Mouse (Mus musculus): ENCODE results near the gene Nkain4. TPM values are rescaled to one million over a fixed set of nuclear protein-coding genes. Genes with fewer than 3 reads are reported as not detected.

Nkain4 gene
- polyA plus RNA-seq, 1 experiment from 2014 or later = 21.7 TPM

GRCm38 (mm10) chr2:180985635-180986034, 31.1 kb upstream of the Nkain4 start:
- peaks cover 10% of the 10 kb centered on the region; the same call in 1 of the 2 replicates for H3K4me1 ChIP-seq
- H3K4me2 ChIP-seq (replicated peaks) = no peak overlapping the region
- H3K27ac ChIP-seq = no peak overlapping the region
- H3K9ac ChIP-seq = no peak overlapping the region
- no peaks in the 10 kb centered on the region for H3K27me3 ChIP-seq
- no peak for ATAC-seq (ENCODE audit: insufficient number of reproducible peaks, insufficient read depth, low FRiP score, low TSS enrichment)
- peaks cover 34% of the 10 kb centered on the region for H3K36me3 ChIP-seq
- H3K4me3 ChIP-seq = no peak overlapping the region
- H3K9me3 ChIP-seq = no peaks in the 10 kb centered on the region
- 86% methylated on average over 2 of the region's 2 CpGs for WGBS

DNA sequence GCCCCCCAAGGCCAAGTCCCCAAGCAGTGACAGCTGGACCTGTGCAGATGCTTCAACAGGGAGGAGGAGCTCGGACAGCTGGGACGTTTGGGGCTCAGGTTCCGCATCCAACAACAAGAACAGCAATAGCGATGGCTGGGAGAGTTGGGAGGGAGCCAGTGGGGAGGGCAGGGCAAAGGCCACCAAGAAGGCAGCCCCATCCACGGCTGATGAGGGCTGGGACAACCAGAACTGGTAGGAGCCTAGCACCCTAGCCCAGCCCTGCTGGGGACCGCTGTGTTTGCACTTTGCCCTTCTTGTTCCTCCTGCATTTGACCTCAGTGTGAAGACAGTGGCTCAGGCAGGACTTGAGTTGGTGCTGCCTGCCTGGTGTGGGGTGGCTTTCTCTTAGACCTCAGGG, 26.6 kb upstream of the Nkain4 start:
- 82% methylated on average over 6 of the region's 6 CpGs for WGBS
- no peak for ATAC-seq (ENCODE audit: insufficient number of reproducible peaks, insufficient read depth, low FRiP score, low TSS enrichment)
- peaks cover 78% of the 10 kb centered on the region for H3K36me3 ChIP-seq
- no peaks in the 10 kb centered on the region for H3K4me1 ChIP-seq
- no peaks in the 10 kb centered on the region for H3K9me3 ChIP-seq
- no peak overlapping the region for H3K4me3 ChIP-seq
- H3K27ac ChIP-seq = no peak overlapping the region
- no peak overlapping the region for H3K9ac ChIP-seq
- H3K27me3 ChIP-seq = no peaks in the 10 kb centered on the region
- H3K4me2 ChIP-seq (replicated peaks) = no peak overlapping the region

DNA sequence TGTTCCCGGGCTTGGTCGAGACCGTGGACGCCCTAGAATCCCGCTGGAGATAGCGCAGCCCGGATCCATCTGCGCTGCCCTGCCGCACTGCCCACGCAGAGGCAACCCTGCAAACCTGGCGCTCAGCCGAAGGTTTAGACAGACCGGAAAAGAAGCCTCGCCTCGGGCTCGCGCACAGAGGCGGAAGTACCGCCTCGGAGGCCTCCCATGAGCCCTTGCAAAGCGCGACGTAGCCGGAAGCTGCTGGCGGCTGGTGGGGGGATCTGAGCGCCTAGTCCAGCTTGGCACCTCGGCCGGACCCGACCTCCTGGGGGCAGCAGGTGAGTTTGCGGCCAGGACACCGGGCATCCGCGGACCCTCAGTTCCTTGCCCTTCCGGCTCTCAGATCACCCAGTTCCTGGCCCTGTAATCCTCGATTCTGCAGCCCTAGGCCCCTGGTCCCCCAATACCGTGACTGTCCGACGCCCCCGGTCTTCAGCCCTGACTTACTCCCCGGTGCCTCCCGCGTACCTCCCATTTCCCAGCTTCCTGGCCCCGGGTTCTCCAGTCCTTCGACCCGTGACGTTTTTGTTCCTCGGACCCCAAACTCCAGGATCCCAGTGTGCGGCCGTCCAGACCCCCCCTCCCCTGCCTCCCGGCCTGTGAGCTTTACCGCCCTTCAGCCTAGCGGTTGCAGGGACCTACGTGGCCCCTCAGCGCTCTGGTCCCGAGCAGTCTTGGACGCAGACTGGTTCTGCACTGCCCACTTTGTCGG, 12.7 kb upstream of the Nkain4 start, which contains the start of gene Arfgap1:
Gene Arfgap1 (plus strand): TSS at position 216 of the 754 bp plus-strand sequence.
- peak within 1 kb of the TSS; percentile 87 for H3K9ac ChIP-seq
- no peaks in the 10 kb centered on the region for H3K27me3 ChIP-seq
- peak; percentile 85 for ATAC-seq (ENCODE audit: insufficient number of reproducible peaks, insufficient read depth, low FRiP score, low TSS enrichment)
- H3K9me3 ChIP-seq = no peaks in the 10 kb centered on the region
- under 1% methylated on average over 57 of the region's 57 CpGs for WGBS
- H3K27ac ChIP-seq = peak within 1 kb of the TSS; percentile 77
- peaks cover 12% of the 10 kb centered on the region; the same call in 1 of the 2 replicates for H3K4me1 ChIP-seq
- H3K4me2 ChIP-seq (replicated peaks) = peak within 1 kb of the TSS; percentile 83
- H3K36me3 ChIP-seq = peaks cover 26% of the 10 kb centered on the region
- H3K4me3 ChIP-seq = peak within 1 kb of the TSS; percentile 76

DNA sequence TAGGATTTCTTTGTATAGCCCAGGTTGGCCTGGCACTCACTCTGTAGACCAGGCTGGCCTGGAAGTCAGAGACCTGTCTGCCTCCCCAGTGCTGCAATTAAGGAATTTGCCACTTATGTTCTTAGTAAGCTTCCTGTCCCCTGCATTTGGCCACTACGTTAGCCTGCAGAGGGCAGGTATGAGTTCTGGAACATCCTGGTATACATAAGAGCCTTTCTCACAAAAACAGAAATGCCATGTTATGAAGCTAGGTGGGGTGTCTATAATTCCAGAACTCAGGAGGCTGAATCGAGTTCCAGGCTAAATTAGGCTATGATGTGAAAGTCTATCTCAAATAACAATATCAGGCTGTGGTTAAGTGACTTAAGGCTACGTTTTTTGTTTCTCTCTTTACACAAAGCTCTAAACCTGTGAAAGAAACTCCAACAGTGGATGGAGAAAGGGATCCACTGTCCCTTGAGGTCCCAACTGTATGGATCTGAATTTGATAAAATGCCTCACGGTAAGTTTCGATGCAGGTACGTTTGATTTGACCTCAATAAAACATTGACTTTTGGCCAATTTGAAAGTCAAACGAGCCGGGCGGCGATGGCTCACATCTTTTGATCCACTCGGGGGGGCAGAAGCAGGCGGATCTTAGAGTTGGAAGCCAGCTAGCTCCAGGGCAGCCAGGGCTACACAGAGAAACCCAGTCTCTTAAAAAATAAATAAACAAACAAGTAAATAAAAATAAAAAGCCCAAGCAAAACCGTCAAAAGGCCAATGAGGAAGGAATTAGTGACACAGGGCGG, 11.8 kb upstream of the Nkain4 start:
- Histone ChIP-seq H3K27ac (peak overlapping the region; percentile 77; the same call in 1 of the 2 replicates), H3K4me3 (peak overlapping the region; percentile 76), H3K36me3 (peaks cover 17% of the 10 kb centered on the region), H3K9me3 (no peaks in the 10 kb centered on the region), H3K4me2 (replicated peaks) (peak overlapping the region; percentile 83), H3K4me1 (peaks cover 12% of the 10 kb centered on the region; the same call in 1 of the 2 replicates), H3K9ac (peak overlapping the region; percentile 87), H3K27me3 (no peaks in the 10 kb centered on the region)
- no peak; the same call in 1 of the 2 replicates for ATAC-seq (ENCODE audit: insufficient number of reproducible peaks, insufficient read depth, low FRiP score, low TSS enrichment)
- WGBS = 14% methylated on average over 14 of the region's 14 CpGs

GRCm38 (mm10) chr2:180963956-180964355, 9.5 kb upstream of the Nkain4 start:
- Histone ChIP-seq H3K27ac (no peak overlapping the region), H3K4me2 (replicated peaks) (no peak overlapping the region), H3K9ac (no peak overlapping the region), H3K4me3 (no peak overlapping the region), H3K36me3 (0 out of 2 replicates have a peak, but pooled peaks cover 3% of the 10 kb centered on the region), H3K27me3 (no peaks in the 10 kb centered on the region), H3K4me1 (peaks cover 10% of the 10 kb centered on the region; the same call in 1 of the 2 replicates), H3K9me3 (no peaks in the 10 kb centered on the region)
- WGBS = 3% methylated on average over 5 of the region's 5 CpGs
- ATAC-seq (ENCODE audit: insufficient number of reproducible peaks, insufficient read depth, low FRiP score, low TSS enrichment) = no peak

- no peak for ATAC-seq (ENCODE audit: insufficient number of reproducible peaks, insufficient read depth, low FRiP score, low TSS enrichment)
- no peak overlapping the region for H3K4me3 ChIP-seq
- 64% methylated on average over 2 of the region's 2 CpGs for WGBS
- no peak overlapping the region for H3K27ac ChIP-seq
- H3K36me3 ChIP-seq = no peaks in the 10 kb centered on the region
- no peaks in the 10 kb centered on the region; the same call in 1 of the 2 replicates for H3K4me1 ChIP-seq
- H3K9ac ChIP-seq = no peak overlapping the region
- H3K4me2 ChIP-seq (replicated peaks) = no peak overlapping the region
- H3K27me3 ChIP-seq = no peaks in the 10 kb centered on the region
- H3K9me3 ChIP-seq = no peaks in the 10 kb centered on the region
Measured at GRCm38 (mm10) chr2:180962616-180963308, 8.3 kb upstream of the Nkain4 start.

GRCm38 (mm10) chr2:180960187-180960586, 5.7 kb upstream of the Nkain4 start:
- Histone ChIP-seq H3K4me1 (no peaks in the 10 kb centered on the region), H3K9me3 (no peaks in the 10 kb centered on the region), H3K27me3 (peaks cover 5% of the 10 kb centered on the region), H3K9ac (no peak overlapping the region), H3K27ac (no peak overlapping the region), H3K36me3 (no peaks in the 10 kb centered on the region), H3K4me3 (no peak overlapping the region), H3K4me2 (replicated peaks) (no peak overlapping the region)
- 78% methylated on average over 3 of the region's 3 CpGs for WGBS
- no peak for ATAC-seq (ENCODE audit: insufficient number of reproducible peaks, insufficient read depth, low FRiP score, low TSS enrichment)

- 73% methylated on average over 7 of the region's 7 CpGs for WGBS
- Histone ChIP-seq H3K27me3 (peaks cover 5% of the 10 kb centered on the region), H3K4me1 (0 out of 2 replicates have a peak, but pooled peaks cover 3% of the 10 kb centered on the region), H3K9ac (no peak overlapping the region), H3K9me3 (no peaks in the 10 kb centered on the region), H3K4me3 (no peak overlapping the region), H3K36me3 (no peaks in the 10 kb centered on the region), H3K4me2 (replicated peaks) (no peak overlapping the region), H3K27ac (no peak overlapping the region)
- ATAC-seq (ENCODE audit: insufficient number of reproducible peaks, insufficient read depth, low FRiP score, low TSS enrichment) = no peak
Measured at GRCm38 (mm10) chr2:180959605-180960004, 5.1 kb upstream of the Nkain4 start.

GRCm38 (mm10) chr2:180953638-180954037, 861 bp downstream of the Nkain4 start:
- H3K4me3 ChIP-seq = peak overlapping the region; percentile 58
- peak overlapping the region; percentile 87; the same call in 1 of the 2 replicates for H3K27ac ChIP-seq
- peaks cover 18% of the 10 kb centered on the region for H3K4me1 ChIP-seq
- peaks cover 20% of the 10 kb centered on the region for H3K27me3 ChIP-seq
- no peaks in the 10 kb centered on the region for H3K36me3 ChIP-seq
- H3K9ac ChIP-seq = peak overlapping the region; percentile 69; the same call in 1 of the 2 replicates
- no peak for ATAC-seq (ENCODE audit: insufficient number of reproducible peaks, insufficient read depth, low FRiP score, low TSS enrichment)
- 27% methylated on average over 2 of the region's 2 CpGs for WGBS
- peak overlapping the region; percentile 94 for H3K4me2 ChIP-seq (replicated peaks)
- H3K9me3 ChIP-seq = no peaks in the 10 kb centered on the region

- peak overlapping the region; percentile 58 for H3K4me3 ChIP-seq
- no peak for ATAC-seq (ENCODE audit: insufficient number of reproducible peaks, insufficient read depth, low FRiP score, low TSS enrichment)
- peaks cover 18% of the 10 kb centered on the region for H3K4me1 ChIP-seq
- H3K27me3 ChIP-seq = peaks cover 20% of the 10 kb centered on the region
- H3K4me2 ChIP-seq (replicated peaks) = peak overlapping the region; percentile 94
- 10% methylated on average over 9 of the region's 9 CpGs for WGBS
- H3K9ac ChIP-seq = no peak overlapping the region
- H3K27ac ChIP-seq = no peak overlapping the region
- no peaks in the 10 kb centered on the region for H3K36me3 ChIP-seq
- no peaks in the 10 kb centered on the region for H3K9me3 ChIP-seq
Measured at GRCm38 (mm10) chr2:180952731-180953171, 1.7 kb downstream of the Nkain4 start.

GRCm38 (mm10) chr2:180949947-180950346, 4.6 kb downstream of the Nkain4 start:
- H3K4me1 ChIP-seq = peaks cover 16% of the 10 kb centered on the region
- no peak for ATAC-seq (ENCODE audit: insufficient number of reproducible peaks, insufficient read depth, low FRiP score, low TSS enrichment)
- H3K9ac ChIP-seq = no peak overlapping the region
- no peak overlapping the region for H3K4me2 ChIP-seq (replicated peaks)
- H3K27ac ChIP-seq = no peak overlapping the region
- WGBS = 8% methylated on average over 1 of the region's 1 CpGs
- no peaks in the 10 kb centered on the region for H3K9me3 ChIP-seq
- 0 out of 2 replicates have a peak, but pooled peaks cover 16% of the 10 kb centered on the region for H3K27me3 ChIP-seq
- H3K4me3 ChIP-seq = no peak overlapping the region
- no peaks in the 10 kb centered on the region for H3K36me3 ChIP-seq

All from embryonic facial prominence, embryonic 12.5 days (tissue).